Mouse (Mus musculus) MEL-GATA-1-ER (cell line): ENCODE results near the gene Scn2b.

Source experiments
- DNase-seq: peaks from one replicate; pipeline ENCODE4 v3.0.0-alpha.2; 2012; ENCODE audit warnings: low read depth; ENCODE audit errors: extremely low read depth

Gene Scn2b

DNA sequence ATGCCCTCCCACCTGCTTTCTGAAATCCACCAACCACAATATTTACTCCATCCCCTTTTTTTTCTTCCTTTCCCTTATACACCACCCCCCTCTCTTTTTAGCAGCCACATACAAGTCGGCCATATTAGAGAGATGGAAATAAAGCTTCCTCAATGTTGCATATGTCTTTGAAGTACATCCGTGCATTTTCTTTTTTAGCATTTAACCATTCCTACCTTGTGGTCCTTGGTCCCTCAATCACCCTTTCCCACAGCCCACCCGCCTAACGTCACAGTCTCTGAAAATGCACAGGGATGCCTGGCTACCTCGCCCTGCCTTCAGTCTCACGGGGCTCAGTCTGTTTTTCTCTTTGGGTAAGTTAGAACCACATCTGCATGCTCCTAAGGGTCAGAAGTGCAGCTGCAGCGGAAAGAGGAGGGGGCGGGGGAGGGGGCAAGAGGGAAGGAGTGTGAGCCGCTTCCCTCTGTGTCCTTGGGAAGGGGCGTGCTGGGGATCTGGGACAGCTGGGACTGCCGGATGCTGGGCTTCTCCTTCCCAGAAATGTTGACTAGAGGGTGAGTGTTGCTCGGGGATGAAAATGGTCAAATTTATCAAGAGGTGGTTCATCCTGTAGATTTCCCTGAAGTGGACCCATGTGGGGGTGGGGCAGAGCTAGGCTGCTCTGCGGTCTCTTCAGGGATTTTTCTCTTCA lies at the start of gene Scn2b:
TSS of gene Scn2b (plus strand) at position 42 of the 691 bp plus-strand sequence.
- no peak for DNase-seq

DNA sequence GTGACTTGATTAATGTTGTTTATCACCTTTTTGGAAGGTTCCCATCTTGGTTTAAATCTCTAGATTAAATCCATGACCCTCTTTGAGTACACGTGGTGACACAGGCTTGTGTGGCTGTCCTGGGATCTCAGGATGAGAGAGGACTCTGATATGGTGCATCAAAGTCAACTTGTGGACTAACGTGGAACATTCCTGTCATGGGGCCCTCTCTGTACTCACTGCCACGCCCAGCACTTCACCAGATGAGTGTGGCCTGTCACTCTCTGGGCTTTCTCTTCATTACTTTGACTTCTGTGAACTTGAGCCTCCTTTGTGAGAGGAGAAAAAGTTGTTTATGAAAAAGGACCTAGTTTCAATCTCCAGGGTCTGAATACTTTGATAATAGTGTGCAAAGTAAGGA lies 45.8 kb upstream of the Scn2b start:
- DNase-seq, result no peak

DNA sequence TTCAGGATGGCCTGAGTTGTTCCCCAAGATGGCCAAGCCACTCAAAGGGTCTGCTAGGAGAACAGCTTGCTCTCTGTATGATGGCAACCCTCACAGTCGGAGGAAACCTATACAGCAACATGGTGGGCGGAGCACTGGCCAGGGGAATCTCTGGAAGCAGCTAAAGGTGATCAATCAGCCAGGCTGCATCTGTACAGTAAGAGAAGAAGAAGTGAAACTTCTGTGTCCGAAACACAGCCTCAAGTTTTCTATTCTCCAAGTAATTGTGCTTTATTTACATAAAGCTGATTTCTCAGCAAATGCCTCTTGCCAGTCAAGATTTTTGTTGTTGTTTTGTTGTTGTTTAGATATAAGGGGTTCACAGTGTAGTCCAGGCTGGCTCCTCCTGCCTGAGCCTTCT lies 39.7 kb upstream of the Scn2b start:
- no peak for DNase-seq

DNA sequence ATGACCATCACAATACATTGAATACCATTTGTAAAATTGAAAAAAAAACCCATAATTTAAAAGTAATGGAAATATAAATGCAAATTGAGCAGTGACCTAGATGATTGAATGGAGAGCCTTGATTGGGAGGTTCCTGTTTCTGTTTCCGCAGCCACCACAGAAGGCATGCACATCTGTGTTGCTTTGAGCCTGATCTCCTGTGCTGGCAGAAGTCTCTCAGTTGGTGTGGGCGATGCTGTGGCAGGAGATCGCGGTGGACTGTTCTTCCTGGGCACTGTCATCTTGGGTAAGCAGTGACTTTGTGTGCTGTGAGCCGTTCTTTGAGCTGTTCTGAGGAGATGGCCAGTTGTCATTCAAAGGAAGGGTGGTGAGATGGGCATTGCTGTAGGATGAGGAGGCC lies 38.6 kb upstream of the Scn2b start, which contains the start of gene Jaml:
TSS of gene Jaml (plus strand) at position 173 of the 400 bp plus-strand sequence.
- DNase-seq, result no peak

DNA sequence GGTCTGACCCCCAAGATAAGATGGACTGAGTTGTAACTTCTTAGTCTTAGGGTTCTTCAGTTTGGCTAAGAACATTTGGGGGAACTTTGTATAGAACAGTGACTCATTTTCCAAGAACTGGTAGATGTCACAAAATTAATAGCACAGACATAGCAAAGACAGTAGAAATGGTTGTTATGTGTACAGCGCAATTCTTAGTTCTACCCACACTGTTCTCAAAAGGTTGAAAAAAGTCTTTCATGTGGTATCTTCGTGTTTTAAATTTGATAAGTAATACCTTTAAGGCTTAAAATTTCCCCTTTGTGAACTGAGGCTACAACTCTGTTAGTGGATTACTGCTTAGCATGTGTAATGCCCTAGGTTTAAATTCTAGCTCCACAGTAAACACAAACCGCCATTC lies 34.5 kb upstream of the Scn2b start:
- DNase-seq, result no peak

DNA sequence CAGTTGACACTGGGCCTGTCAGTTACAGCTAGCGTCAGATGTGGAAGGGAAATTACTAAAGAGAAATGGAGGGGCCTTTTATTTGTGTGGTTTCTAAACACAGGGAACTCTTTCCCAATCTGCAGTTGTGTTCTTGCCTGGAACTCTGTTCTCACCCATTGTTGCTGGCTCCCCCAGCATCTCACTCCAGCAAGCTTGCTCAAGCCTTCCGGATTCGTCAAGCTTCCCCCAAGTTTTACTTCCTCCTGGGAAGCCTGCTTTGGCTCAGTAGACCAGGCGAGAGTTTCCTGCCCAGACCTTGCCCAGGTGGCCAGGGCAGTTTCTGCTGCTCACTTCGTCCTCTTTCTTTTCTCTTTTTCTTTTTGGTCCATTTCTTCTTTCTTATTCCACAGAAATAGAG lies 33.0 kb upstream of the Scn2b start:
- no peak for DNase-seq

DNA sequence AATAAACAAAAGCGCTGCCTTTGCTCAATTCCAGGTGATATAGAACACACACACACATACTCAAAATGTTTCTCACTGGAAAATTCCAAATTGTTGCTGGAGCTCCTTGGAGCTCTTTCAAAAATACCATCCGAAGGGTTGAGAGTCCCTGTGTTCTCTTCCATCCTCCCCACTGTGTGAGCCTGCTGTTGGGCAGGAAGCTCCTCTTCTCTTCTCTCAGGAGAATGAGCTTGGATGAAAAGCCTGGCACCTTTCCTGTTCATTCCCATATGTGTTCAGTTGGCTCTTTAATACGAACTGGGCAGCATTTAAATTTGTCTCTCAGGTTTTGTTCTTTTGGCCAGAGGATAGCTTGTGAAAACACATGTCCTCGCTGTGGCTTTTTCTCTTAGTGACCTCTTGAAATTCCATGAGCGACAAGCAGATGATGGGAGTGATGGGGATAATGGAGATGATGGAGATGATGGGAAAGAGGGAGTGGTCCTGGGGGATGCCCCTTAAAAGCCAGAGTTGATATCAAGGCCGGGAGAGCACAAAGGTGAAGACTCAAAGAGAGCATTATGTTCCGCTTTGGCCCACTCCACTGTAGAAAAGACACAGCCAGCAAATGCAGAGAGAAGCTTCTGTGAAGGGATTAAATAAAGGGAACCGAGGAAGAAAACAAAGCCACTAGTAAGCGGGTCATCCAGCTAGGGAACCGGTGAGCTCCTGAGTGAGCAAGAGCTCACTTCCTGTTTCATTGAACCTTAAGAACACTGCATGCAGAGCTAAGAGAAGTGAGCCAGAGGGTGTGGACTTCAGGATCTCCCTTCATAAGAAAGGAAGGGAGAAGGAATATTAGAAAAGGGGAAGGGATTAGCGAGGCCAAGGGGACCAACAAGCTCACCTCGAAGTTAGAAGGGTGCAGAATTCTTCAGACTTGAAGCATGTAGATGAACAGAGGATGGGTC lies 31.6 kb upstream of the Scn2b start:
- DNase-seq, result no peak

DNA sequence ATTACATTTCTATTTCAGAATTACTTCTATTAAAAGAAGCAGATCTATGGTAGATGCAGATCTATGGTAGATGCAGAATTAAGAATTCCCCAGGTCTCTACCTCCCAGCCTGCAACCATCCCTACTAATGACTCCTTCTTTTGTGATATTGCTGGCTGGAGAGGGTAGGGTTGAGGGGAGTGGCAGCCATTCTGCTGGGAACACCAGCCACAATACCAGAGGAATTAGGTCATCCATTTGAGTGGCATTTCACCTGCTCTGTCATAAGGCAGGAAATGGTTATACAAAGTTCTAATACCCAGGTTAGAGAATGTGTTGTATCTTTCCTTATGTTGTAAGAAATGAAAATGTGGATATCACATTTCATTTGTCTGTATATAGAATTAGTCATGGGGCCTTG lies 29.5 kb upstream of the Scn2b start:
- no peak for DNase-seq

DNA sequence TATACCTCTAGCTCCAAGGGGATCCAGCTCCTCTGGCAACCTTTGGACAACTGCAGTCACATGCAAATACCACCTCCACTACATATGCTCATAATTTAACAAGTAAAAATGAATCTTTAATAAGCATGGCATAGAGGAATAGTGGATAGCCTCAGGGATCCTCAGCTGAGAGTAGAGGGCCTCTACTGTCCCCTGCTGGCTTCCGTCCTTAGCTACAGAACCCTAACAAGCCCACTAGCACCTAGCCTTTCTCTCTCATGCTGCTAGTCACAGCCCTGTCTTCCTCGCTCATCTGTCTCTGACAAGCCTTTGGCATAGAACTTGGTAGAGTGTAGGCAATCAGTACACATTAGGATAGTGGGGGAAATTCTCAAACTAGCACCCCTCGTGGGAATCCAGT lies 26.8 kb upstream of the Scn2b start:
- no peak for DNase-seq

DNA sequence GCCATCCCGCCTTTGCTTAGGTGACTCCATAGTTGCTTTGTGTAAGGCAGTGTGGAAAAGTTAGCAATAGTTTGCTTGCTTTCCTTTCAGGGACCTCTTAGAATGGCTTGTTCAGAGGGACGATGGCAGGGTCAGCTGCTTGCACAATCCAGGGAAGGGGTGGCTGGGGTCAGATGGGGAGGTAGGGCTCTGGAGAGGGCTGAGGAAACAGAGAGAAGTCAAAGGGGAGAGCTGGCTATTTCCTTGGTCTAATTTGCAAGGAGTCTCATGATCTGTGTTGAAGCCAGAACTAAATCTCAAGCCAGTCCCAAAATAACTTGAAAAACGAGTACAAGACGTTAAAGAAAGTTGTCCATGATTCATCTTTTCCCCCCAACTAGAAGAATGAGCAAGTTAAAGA lies 24.9 kb upstream of the Scn2b start:
- no peak for DNase-seq

DNA sequence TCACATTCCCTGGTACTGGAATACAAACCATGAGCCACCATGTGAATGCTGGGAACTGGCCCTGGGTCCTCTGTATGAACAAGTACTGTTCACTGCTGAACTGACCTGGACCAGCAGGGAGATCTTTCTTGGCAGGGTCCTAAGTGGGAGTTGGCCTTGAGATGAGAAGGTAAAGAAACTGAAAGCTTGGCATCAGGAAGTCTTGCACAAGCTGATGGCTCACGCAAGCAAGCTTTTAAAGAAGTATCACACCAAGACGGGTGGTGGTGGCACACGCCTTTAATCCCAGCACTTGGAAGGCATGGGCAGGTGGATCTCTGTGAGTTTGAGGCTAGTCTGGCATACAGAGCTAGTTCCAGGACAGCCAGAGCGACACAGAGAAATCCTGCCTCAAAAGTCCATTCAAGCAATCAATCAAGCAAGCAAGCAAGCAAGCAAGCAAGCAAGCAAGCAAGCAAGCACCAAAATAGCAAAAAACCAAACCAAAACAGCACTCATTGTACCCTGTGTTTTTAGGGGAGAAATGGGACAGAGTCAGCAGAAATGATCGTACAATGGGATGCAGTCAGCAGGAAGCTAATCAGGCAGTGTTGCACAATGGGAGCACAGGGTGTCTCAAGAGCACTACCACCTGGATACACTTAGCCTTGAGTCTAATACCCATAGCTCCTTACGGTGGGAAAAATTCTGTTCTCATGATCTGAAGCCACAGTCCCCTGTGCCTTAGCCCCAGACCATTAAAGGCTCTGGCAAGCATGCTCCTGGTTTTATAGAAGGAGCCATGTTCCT lies 22.2 kb upstream of the Scn2b start:
- no peak for DNase-seq

DNA sequence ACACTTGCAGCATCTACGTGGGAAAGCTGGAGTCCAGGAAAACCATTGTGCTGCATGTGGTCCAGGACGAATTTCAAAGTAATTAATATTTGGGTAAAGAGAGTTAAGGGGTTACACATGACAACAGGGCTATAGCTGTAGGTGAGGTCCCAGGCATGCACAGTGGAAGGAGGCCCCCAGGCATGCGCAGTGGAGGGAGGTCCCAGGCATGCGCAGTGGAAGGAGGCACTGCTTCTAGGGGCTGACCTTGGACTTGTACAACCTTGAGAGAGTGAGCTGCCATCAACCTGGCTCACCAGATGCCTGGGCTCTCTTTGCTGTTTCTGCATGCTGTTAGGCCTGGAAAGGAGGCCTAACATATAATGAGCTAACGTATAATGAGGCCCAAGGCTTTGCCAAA lies 19.7 kb upstream of the Scn2b start:
- DNase-seq, result no peak

DNA sequence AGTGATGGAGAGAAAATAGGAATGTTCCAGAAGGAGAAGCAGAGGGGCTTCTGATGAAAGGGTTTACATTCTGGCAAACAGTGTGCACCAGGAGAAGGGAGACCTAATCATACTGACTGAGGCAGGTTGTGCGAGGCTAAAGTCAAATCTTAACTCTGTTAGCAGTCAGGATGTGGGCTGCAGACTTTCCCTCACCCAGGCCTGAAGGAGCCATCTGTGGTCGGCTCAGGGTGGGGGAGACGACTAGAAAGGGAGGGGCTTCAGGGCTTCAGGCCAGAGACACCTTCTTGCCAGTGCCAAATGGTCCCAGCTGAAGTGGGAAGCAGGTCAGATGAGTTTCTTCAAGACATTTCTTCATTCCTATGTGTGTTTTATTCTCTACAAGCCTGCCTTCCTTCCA lies 19.2 kb upstream of the Scn2b start:
- no peak for DNase-seq

DNA sequence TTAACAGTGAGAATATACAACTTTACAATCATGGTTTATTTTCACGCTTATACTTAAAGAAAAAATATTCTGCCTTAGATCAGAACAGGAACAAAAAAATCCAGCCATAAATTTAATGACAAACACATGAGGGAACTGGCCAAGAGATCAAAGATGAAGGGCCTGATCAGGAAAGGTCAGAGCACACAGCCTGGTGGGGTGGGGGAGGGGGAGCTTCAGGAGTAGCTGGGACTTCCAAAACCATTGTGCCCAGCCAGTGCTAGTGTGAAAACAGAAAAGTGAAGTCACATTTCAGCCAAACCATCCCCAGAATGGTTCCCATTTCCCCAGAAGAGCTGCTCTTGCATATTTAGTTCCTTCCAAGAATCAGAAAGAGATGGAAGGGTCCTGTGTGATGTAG lies 15.1 kb upstream of the Scn2b start:
- DNase-seq, result no peak

DNA sequence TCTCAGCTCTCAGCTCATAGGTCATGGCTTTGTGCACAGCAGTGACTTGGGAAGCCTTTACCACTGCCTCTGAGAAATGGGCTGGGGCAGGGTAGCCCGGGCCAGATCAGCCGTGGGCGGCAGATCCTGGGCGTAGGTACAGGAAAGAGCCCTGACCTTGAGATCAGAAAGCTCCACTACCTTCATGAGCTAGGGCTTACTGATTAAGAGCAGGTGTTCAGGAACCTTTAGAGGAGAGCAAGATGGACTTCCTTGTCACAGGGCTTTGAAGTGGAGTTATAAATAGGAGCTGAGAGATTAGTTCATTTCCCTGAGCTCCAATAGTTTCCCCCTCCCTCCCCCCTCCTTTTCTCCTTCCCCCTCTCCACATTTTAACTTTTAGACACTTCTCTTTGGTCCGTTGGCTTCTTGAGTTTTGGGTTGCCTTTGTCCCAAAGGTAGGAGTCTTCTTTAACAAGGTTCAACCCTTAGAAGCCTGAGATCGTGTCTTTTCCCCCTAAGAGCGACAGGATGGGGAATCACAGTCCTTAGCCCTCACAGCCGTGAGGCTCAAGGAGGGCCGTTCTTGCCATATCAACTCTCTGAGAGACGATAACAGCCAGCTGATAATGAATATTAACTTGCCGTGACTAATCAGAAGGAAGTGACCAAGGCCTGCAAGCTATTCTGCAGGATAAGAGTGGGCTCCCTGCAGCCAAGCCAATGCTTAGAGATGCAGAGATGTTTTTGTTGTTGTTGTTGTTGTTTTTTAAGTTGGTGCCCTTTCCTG lies 14.2 kb upstream of the Scn2b start:
- DNase-seq, result no peak

DNA sequence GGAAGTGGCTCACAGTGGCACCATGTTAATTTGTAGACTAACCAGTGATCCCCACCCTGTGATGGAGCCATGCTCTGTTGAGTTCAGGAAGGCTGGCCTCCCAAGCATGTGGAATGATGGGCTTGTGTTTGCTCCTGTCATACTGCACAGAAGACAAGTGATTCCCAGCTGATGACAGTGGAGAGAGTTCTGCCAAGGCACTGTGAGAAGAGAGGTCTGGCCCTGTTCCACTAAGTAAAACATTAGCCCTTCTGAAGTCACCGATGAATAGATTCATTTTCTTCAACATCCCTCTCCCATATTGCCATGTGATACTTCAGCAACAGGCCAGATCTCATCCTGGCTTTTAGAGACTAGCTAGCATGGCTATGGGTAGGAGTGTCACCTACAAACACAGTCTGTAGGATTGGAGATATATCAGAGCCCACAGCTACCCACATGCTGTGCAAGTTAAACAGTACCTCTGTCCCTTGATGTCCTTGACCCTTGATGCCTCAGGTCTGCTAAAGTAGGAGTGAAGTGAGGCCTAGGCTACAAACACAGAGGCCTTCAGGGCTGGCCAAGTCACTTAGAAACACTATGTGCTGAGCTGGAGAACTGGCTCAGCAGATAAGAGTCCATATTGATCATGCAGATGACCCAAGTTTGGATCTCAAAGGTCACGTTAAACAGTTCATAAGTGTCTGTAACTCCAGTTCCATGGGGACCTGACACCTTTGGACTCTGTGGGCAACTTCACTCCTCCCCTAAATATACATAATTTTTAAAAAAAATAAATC lies 11.8 kb upstream of the Scn2b start:
- no peak for DNase-seq

DNA sequence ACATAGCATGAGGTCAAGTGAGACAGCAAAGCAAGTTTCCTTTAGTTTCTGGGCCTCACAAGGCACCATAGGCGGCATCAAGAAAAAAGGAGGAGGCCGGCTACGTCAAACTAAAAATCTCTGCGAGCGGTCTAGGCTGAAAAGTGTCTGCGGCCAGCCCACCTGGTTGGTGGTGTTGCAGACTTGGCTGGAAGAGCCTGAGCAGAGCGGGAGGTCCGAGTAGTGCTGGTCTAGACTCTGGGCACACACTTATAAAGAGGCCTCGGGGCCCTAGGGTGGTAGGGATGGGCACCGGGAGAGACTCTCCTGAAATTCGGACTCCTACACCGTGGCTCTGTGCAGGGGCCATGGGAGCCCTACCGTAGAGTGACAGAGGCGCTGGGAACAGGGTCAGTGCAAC lies 1.9 kb upstream of the Scn2b start:
- no peak for DNase-seq

DNA sequence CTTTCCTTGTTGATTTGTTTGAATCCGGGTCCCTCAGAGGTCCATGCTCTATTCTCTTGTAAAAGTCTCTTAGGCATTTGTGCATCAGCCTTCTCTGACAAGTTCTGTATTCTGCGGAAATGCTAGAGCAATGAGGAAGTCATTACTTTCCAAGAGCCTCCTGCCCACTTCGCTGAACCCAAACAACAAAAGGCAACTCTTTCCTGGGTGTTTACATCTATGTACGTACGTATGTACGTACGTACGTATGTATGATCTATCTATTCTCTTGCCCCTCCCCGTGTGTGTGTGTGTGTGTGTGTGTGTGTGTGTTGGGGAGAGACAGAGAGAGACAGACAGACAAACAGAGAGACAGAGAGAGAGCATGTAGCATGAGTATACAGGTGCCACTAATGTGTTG lies 763 bp upstream of the Scn2b start:
- no peak for DNase-seq

DNA sequence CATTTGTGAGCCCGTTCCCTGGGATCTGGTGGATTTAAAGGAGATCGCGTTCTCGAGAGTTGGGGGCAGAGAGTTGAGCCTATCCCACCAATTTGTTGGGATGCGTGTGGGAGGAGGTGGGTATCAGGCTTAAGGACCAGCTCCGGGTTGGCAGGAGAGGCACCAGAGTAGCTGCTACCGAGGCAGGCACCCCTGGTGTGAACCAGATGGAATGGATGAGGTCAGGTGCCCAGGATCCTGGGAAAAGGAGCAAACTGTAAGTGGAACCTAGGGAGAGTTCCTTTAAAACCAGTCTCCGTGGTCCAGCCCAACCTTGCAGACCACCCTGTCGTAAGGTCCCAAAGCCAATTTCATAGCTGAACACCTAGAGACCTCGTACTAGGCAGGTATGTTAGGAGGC lies 970 bp downstream of the Scn2b start:
- DNase-seq, result no peak

DNA sequence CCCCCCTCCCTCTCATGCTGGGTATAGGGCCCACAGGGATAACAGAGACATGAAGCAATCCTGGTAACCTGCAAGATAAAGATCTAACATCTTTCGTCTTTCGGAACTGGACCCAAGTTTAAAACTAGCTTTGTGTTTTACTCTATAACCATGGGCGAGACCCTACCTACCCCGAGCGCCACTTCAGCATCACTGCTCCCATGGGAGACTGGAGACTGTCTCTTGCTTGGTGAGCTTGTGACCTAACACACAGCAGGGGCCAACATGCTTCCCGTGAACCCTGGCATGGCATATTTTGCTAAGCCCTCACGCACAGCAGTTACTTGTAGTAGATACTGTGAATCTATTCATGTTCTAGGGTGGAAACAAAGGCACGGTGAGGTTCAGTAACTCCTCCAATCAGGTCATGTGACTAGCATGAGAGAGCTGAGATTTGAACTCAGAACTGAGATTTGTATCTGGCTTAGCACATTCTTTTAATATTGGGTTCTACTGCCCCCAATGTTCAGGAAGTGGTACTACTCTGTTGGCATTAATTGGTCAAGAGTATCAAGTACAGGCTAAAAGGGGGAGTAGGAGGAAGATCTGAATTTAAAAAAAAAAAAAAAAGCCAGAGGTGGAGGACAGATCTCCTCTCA lies 1.9 kb downstream of the Scn2b start:
- DNase-seq, result no peak
